Mouse (Mus musculus): ENCODE results near the gene Mbd6. TPM values are rescaled to one million over a fixed set of nuclear protein-coding genes. Genes with fewer than 3 reads are reported as not detected.
A peak's percentile ranks its signal among the peaks of the same experiment; 100 is the strongest.

Mbd6 gene
- polyA plus RNA-seq, 1 experiment from 2014 or later: 19.4 TPM

DNA sequence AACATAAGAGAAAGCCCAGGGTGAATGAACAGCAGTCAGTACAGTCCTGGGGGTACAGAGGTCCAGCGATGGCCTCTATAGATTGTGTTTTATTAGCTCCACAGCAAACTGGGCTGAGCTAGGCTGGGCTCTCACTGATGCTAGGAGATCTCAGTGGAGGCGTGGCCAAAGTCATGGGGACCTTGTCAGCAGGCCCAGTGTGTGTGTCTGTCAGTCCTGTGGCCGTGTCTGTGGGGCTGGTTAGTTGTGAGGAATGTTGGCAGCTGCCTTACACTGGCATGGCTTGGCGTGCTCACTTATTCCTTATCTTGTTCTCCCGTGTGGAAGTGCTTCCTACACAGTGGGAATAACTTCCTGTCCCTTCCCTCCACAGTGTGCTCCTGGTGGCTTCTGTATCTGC, 20.4 kb downstream of the Mbd6 start:
- no peak for TF ChIP-seq CTCF (IDR thresholded peaks at IDR 0.05; ENCODE audit: low read depth)
- Histone ChIP-seq H3K4me3 (ENCODE audit: low read depth, low read length) (no peak overlapping the region), H3K27me3 (ENCODE audit: insufficient read depth, low read length) (peaks cover 3% of the 10 kb centered on the region), H3K4me2 (no peak overlapping the region), H3K27ac (ENCODE audit: low read depth) (no peak overlapping the region), H3K9me3 (ENCODE audit: low read depth, low read length) (no peaks in the 10 kb centered on the region), H3K36me3 (ENCODE audit: insufficient read depth) (peaks cover 34% of the 10 kb centered on the region), H3K4me1 (ENCODE audit: insufficient read depth) (peaks cover 10% of the 10 kb centered on the region), H3K9ac (peak overlapping the region; percentile 20; the same call in 1 of the 2 replicates)
- ATAC-seq (ENCODE audit: insufficient read depth) (no peak), DNase-seq (no peak)
- WGBS: 67% methylated on average over 5 of the region's 5 CpGs

DNA sequence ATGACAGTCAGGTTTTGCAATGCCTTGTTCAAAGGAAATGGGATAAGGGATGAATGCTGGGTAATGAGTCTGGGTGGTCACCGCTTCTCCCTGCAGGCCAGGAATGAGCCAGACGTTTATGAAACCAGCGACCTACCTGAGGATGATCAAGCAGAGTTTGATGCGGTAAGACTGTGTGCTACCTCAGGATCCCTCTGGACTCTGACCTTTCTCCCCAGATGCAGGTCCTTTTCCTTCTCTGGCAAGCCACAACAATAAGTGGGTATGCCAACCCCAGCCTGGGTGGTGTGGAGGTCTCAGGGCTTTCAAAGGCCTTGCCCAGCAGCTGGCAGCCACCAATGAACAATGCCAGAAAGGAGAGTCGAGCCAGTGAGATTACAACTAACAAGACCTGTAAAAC, 21.5 kb downstream of the Mbd6 start:
- ATAC-seq (ENCODE audit: insufficient read depth) (no peak), DNase-seq (no peak)
- H3K27ac ChIP-seq (ENCODE audit: low read depth): no peak overlapping the region
- no peaks in the 10 kb centered on the region for H3K9me3 ChIP-seq (ENCODE audit: low read depth, low read length)
- peak overlapping the region; percentile 99 for H3K9ac ChIP-seq
- peak overlapping the region; percentile 100 for H3K4me3 ChIP-seq (ENCODE audit: low read depth, low read length)
- WGBS: 63% methylated on average over 5 of the region's 5 CpGs
- H3K4me2 ChIP-seq: peak overlapping the region; percentile 97
- H3K27me3 ChIP-seq (ENCODE audit: insufficient read depth, low read length): peaks cover 13% of the 10 kb centered on the region
- TF ChIP-seq CTCF (IDR thresholded peaks at IDR 0.05; ENCODE audit: low read depth): no peak
- peaks cover 28% of the 10 kb centered on the region for H3K36me3 ChIP-seq (ENCODE audit: insufficient read depth)
- peaks cover 10% of the 10 kb centered on the region for H3K4me1 ChIP-seq (ENCODE audit: insufficient read depth)

DNA sequence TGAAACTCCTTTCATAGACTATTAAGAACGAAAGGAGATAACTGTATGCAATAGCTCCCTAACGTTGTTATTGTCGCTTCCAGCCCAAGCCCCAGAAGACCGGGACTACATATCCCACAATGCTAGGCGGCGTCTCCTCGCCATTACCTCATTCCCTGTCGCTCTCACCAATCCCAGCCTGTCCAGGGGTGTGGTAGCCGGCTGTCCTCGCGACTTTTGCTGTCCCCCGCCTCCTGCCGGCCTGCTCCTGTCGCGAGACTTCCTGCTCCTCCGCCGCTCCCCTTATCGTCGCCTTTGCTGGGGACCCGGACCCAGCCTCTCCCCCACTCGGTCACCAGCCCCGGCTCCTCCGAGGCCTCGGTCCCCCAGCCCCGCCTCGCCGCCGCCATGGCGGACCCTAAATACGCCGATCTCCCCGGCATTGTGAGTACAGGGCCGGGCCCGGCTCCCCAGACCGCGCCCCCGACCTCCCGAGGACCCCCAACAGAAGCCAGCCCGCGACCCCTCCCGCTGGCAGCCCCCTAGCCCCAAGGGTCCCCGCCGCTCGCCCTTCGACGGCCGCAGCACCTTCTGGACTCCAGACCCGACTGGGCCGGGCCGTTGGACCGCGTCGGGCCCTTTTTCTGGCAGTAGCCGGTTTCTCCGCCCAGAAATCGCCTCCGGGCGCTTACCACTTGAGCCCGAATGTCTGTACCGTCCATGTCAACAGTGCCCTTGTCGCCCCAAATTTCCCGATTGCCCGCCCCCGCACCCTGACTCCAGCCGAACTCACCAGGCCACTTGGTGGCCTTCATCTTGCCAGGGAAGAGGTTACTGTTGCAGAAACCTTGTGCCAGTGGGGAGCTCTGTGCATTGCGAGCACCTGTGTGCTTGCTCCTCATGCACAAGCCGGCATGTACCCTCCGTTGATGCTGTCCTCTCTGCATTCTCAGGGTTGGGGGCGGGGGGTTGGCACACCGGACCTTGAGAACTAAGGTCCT, 22.4 kb downstream of the Mbd6 start, which contains the start of gene Dctn2:
Gene Dctn2, plus strand, starts transcription at position 257 of the 980 bp plus-strand sequence.
- WGBS: under 1% methylated on average over 70 of the region's 70 CpGs
- H3K9me3 ChIP-seq (ENCODE audit: low read depth, low read length): no peaks in the 10 kb centered on the region
- DNase-seq: peak; percentile 97
- H3K27me3 ChIP-seq (ENCODE audit: insufficient read depth, low read length): peaks cover 20% of the 10 kb centered on the region
- TF ChIP-seq CTCF (IDR thresholded peaks at IDR 0.05; ENCODE audit: low read depth): peak; percentile 18; the same call in 1 of the 2 replicates
- peaks cover 27% of the 10 kb centered on the region for H3K36me3 ChIP-seq (ENCODE audit: insufficient read depth)
- peaks cover 10% of the 10 kb centered on the region for H3K4me1 ChIP-seq (ENCODE audit: insufficient read depth)
- peak within 1 kb of the TSS; percentile 86 for H3K27ac ChIP-seq (ENCODE audit: low read depth)
- H3K9ac ChIP-seq: peak within 1 kb of the TSS; percentile 99
- H3K4me3 ChIP-seq (ENCODE audit: low read depth, low read length): peak within 1 kb of the TSS; percentile 100
- H3K4me2 ChIP-seq: peak within 1 kb of the TSS; percentile 97
- peak; percentile 99 for ATAC-seq (ENCODE audit: insufficient read depth)

DNA sequence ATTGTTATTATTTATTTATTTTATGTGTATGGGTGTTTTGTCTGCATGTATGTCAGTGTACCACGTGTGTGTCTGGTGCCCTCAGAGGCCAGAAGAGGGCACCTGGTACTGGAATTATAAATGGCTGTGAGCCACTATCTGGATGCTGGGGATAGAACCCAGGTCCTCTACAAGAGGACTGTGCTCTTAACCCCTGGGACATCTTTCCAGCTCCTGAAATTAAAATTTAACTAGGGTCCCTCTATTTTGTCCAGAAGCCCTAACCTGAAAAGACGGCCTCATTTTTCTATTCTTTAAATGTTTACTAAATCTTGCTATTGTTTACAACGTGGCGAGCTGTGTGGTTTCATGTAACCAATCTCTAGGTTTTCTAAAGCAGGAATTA, 23.1 kb downstream of the Mbd6 start:
- Histone ChIP-seq H3K4me1 (ENCODE audit: insufficient read depth) (peaks cover 10% of the 10 kb centered on the region), H3K4me3 (ENCODE audit: low read depth, low read length) (peak overlapping the region; percentile 100), H3K4me2 (peak overlapping the region; percentile 97), H3K9me3 (ENCODE audit: low read depth, low read length) (no peaks in the 10 kb centered on the region), H3K27me3 (ENCODE audit: insufficient read depth, low read length) (peaks cover 20% of the 10 kb centered on the region), H3K9ac (no peak overlapping the region), H3K36me3 (ENCODE audit: insufficient read depth) (peaks cover 20% of the 10 kb centered on the region; the same call in 1 of the 2 replicates), H3K27ac (ENCODE audit: low read depth) (no peak overlapping the region; the same call in 1 of the 2 replicates)
- ATAC-seq (ENCODE audit: insufficient read depth) (peak; percentile 25), DNase-seq (no peak)
- 23% methylated on average over 4 of the region's 4 CpGs for WGBS
- TF ChIP-seq CTCF (IDR thresholded peaks at IDR 0.05; ENCODE audit: low read depth): no peak

DNA sequence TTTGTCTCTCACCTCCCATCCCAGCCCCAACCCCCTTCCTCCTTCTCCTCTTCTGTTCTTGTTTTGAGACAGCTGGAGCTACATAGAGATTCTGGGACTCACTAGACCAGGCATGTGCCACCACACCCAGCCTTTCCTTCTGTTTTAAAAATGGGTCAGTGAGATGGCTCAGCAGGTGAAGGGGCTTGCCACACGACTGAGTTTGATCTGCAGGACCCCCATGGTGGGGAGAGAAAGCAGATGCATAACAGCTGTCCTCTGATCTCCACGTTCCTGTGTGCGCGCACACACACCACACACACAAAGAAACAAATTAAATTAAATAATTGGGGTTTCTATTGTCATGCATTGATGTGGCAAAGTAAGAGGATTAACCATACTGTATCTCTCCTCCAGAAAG, 23.8 kb downstream of the Mbd6 start:
- H3K4me1 ChIP-seq (ENCODE audit: insufficient read depth): peaks cover 10% of the 10 kb centered on the region
- DNase-seq (no peak), ATAC-seq (ENCODE audit: insufficient read depth) (no peak)
- no peaks in the 10 kb centered on the region for H3K9me3 ChIP-seq (ENCODE audit: low read depth, low read length)
- H3K27ac ChIP-seq (ENCODE audit: low read depth): no peak overlapping the region
- peaks cover 18% of the 10 kb centered on the region; the same call in 1 of the 2 replicates for H3K36me3 ChIP-seq (ENCODE audit: insufficient read depth)
- no peak for TF ChIP-seq CTCF (IDR thresholded peaks at IDR 0.05; ENCODE audit: low read depth)
- no peak overlapping the region for H3K9ac ChIP-seq
- no peak overlapping the region for H3K4me2 ChIP-seq
- no peak overlapping the region for H3K4me3 ChIP-seq (ENCODE audit: low read depth, low read length)
- H3K27me3 ChIP-seq (ENCODE audit: insufficient read depth, low read length): peaks cover 20% of the 10 kb centered on the region
- 69% methylated on average over 4 of the region's 4 CpGs for WGBS

DNA sequence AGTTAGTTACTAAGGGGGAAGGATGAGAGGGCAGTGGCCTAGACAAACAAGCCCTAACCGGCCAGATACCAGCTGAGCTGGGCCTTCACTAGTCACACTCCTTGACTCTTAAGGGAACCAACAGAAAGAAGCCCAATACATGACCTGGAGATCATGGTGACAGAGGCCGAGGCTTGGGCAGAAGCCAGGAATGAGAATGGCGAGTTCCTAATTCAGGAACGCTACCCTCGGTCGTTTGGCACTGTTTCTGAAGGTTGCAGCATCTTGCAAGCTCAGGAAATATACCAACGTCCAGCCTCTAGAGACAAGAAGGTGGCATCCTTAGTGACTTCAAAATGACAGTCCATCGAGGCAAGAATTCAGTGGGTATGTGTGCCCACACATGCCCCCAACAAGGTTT, 24.5 kb downstream of the Mbd6 start:
- DNase-seq: no peak
- Histone ChIP-seq H3K9me3 (ENCODE audit: low read depth, low read length) (no peaks in the 10 kb centered on the region), H3K4me2 (no peak overlapping the region), H3K4me1 (ENCODE audit: insufficient read depth) (peaks cover 10% of the 10 kb centered on the region), H3K4me3 (ENCODE audit: low read depth, low read length) (no peak overlapping the region), H3K27me3 (ENCODE audit: insufficient read depth, low read length) (peaks cover 20% of the 10 kb centered on the region), H3K9ac (no peak overlapping the region), H3K27ac (ENCODE audit: low read depth) (no peak overlapping the region), H3K36me3 (ENCODE audit: insufficient read depth) (peaks cover 16% of the 10 kb centered on the region; the same call in 1 of the 2 replicates)
- WGBS: 73% methylated on average over 8 of the region's 8 CpGs
- no peak for ATAC-seq (ENCODE audit: insufficient read depth)
- no peak for TF ChIP-seq CTCF (IDR thresholded peaks at IDR 0.05; ENCODE audit: low read depth)

DNA sequence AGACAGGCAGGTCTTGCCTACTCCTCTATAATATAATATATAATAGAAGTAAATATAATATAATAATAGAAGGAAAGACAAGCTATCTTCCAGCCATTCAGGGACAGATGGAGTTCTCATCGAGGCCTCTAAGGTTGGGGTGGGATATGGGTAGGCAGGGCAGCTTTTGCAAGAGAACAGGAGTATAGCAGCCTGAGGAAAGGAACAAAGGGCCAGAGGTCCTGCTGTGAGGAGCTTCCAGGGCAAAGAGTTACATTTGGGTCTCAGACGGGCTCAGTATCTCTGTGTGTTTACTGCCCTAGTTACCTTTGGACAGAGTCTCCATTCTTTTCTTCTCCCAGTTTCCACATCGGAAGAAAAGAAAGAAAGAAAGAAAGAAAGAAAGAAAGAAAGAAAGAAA, 25.2 kb downstream of the Mbd6 start:
- no peak overlapping the region for H3K27ac ChIP-seq (ENCODE audit: low read depth)
- DNase-seq (no peak), ATAC-seq (ENCODE audit: insufficient read depth) (no peak)
- H3K4me3 ChIP-seq (ENCODE audit: low read depth, low read length): no peak overlapping the region
- no peaks in the 10 kb centered on the region for H3K9me3 ChIP-seq (ENCODE audit: low read depth, low read length)
- TF ChIP-seq CTCF (IDR thresholded peaks at IDR 0.05; ENCODE audit: low read depth): no peak
- whole genome bisulfite sequencing: 55% methylated on average over 3 of the region's 3 CpGs
- no peak overlapping the region; the same call in 1 of the 2 replicates for H3K9ac ChIP-seq
- H3K4me1 ChIP-seq (ENCODE audit: insufficient read depth): peaks cover 10% of the 10 kb centered on the region
- H3K36me3 ChIP-seq (ENCODE audit: insufficient read depth): peaks cover 11% of the 10 kb centered on the region; the same call in 1 of the 2 replicates
- H3K4me2 ChIP-seq: no peak overlapping the region; the same call in 1 of the 2 replicates
- H3K27me3 ChIP-seq (ENCODE audit: insufficient read depth, low read length): peaks cover 20% of the 10 kb centered on the region
